Mouse (Mus musculus): ENCODE measurements around the gene 1700001C19Rik. TPM values are rescaled to one million over a fixed set of nuclear protein-coding genes. Genes with fewer than 3 reads are reported as not detected.
"Not testable (repeated sequence)": the region's sequence is repeated elsewhere in the genome, so short reads cannot be mapped to it uniquely, and the experiment has no call there.

1700001C19Rik gene
- total and polyA plus RNA-seq, 2 experiments from 2014 or later: 0.22 to 0.46 TPM

- no peak for DNase-seq (ENCODE audit: low spot score)
- no peak for ATAC-seq (ENCODE audit: low FRiP score)
- Histone ChIP-seq H3K9me3 (ENCODE audit: low read length) (no peaks in the 10 kb centered on the region), H3K4me3 (ENCODE audit: low read depth, low read length) (peak within 1 kb of the TSS; percentile 37), H3K4me2 (ENCODE audit: low read depth, low read length, poor library complexity, severe bottlenecking) (peak within 1 kb of the TSS; percentile 87), H3K9ac (replicated peaks; ENCODE audit: low read length, poor library complexity, severe bottlenecking) (peak within 1 kb of the TSS; percentile 5; the same call in 1 of the 2 replicates), H3K4me1 (ENCODE audit: insufficient read depth, low read length) (peaks cover 8% of the 10 kb centered on the region; the same call in 1 of the 2 replicates), H3K27me3 (ENCODE audit: insufficient read depth, low read length) (peaks cover 15% of the 10 kb centered on the region), H3K36me3 (ENCODE audit: insufficient read depth, low read length) (no peaks in the 10 kb centered on the region), H3K27ac (ENCODE audit: low read depth, low read length) (no peak within 1 kb of the TSS)
- no peak for TF ChIP-seq CTCF (IDR thresholded peaks at IDR 0.05)
- 2% methylated on average over 35 of the region's 45 CpGs for WGBS
Observed at GRCm38 (mm10) chr17:47436156-47436906, 845 bp downstream of the 1700001C19Rik start, which contains the start of gene AI661453. Gene AI661453, plus strand, starts transcription at chr17:47436615.

GRCm38 (mm10) chr17:47430815-47431214, 6.4 kb downstream of the 1700001C19Rik start:
- Histone ChIP-seq H3K9me3 (ENCODE audit: low read length) (no peaks in the 10 kb centered on the region), H3K4me1 (ENCODE audit: insufficient read depth, low read length) (0 out of 2 replicates have a peak, but pooled peaks cover 3% of the 10 kb centered on the region), H3K27ac (ENCODE audit: low read depth, low read length) (no peak overlapping the region), H3K36me3 (ENCODE audit: insufficient read depth, low read length) (no peaks in the 10 kb centered on the region), H3K9ac (replicated peaks; ENCODE audit: low read length, poor library complexity, severe bottlenecking) (no peak overlapping the region), H3K4me3 (ENCODE audit: low read depth, low read length) (no peak overlapping the region), H3K4me2 (ENCODE audit: low read depth, low read length, poor library complexity, severe bottlenecking) (no peak overlapping the region), H3K27me3 (ENCODE audit: insufficient read depth, low read length) (no peaks in the 10 kb centered on the region)
- DNase-seq (ENCODE audit: low spot score) (no peak), ATAC-seq (ENCODE audit: low FRiP score) (no peak)
- TF ChIP-seq CTCF (IDR thresholded peaks at IDR 0.05): peak; percentile 54
- WGBS: 68% methylated on average over 5 of the region's 5 CpGs

- H3K4me3 ChIP-seq (ENCODE audit: low read depth, low read length): no peak overlapping the region
- H3K27me3 ChIP-seq (ENCODE audit: insufficient read depth, low read length): no peaks in the 10 kb centered on the region
- 0 out of 2 replicates have a peak, but pooled peaks cover 3% of the 10 kb centered on the region for H3K4me1 ChIP-seq (ENCODE audit: insufficient read depth, low read length)
- WGBS: 8% methylated on average over 8 of the region's 8 CpGs
- peak; percentile 75 for TF ChIP-seq CTCF (IDR thresholded peaks at IDR 0.05)
- H3K4me2 ChIP-seq (ENCODE audit: low read depth, low read length, poor library complexity, severe bottlenecking): 0 out of 2 replicates have a peak overlapping the region, but pooled peaks have one; percentile 12
- ATAC-seq (ENCODE audit: low FRiP score) (peak; percentile 52), DNase-seq (ENCODE audit: low spot score) (peak; percentile 58)
- H3K9me3 ChIP-seq (ENCODE audit: low read length): no peaks in the 10 kb centered on the region
- H3K36me3 ChIP-seq (ENCODE audit: insufficient read depth, low read length): no peaks in the 10 kb centered on the region
- no peak overlapping the region for H3K27ac ChIP-seq (ENCODE audit: low read depth, low read length)
- H3K9ac ChIP-seq (replicated peaks; ENCODE audit: low read length, poor library complexity, severe bottlenecking): no peak overlapping the region
Observed at GRCm38 (mm10) chr17:47428831-47429304, 8.3 kb downstream of the 1700001C19Rik start.

- Histone ChIP-seq H3K27me3 (ENCODE audit: insufficient read depth, low read length) (no peaks in the 10 kb centered on the region), H3K9ac (replicated peaks; ENCODE audit: low read length, poor library complexity, severe bottlenecking) (no peak overlapping the region), H3K4me3 (ENCODE audit: low read depth, low read length) (no peak overlapping the region), H3K4me1 (ENCODE audit: insufficient read depth, low read length) (0 out of 2 replicates have a peak, but pooled peaks cover 3% of the 10 kb centered on the region), H3K27ac (ENCODE audit: low read depth, low read length) (no peak overlapping the region), H3K9me3 (ENCODE audit: low read length) (no peaks in the 10 kb centered on the region), H3K36me3 (ENCODE audit: insufficient read depth, low read length) (no peaks in the 10 kb centered on the region), H3K4me2 (ENCODE audit: low read depth, low read length, poor library complexity, severe bottlenecking) (no peak overlapping the region)
- no peak for DNase-seq (ENCODE audit: low spot score)
- 76% methylated on average over 6 of the region's 6 CpGs for WGBS
- ATAC-seq (ENCODE audit: low FRiP score): no peak
- TF ChIP-seq CTCF (IDR thresholded peaks at IDR 0.05): peak; percentile 32
Observed at GRCm38 (mm10) chr17:47427316-47427715, 9.9 kb downstream of the 1700001C19Rik start.

- Histone ChIP-seq H3K9ac (replicated peaks; ENCODE audit: low read length, poor library complexity, severe bottlenecking) (no peak overlapping the region), H3K4me2 (ENCODE audit: low read depth, low read length, poor library complexity, severe bottlenecking) (no peak overlapping the region), H3K4me1 (ENCODE audit: insufficient read depth, low read length) (0 out of 2 replicates have a peak, but pooled peaks cover 3% of the 10 kb centered on the region), H3K27me3 (ENCODE audit: insufficient read depth, low read length) (no peaks in the 10 kb centered on the region), H3K27ac (ENCODE audit: low read depth, low read length) (no peak overlapping the region), H3K36me3 (ENCODE audit: insufficient read depth, low read length) (no peaks in the 10 kb centered on the region), H3K4me3 (ENCODE audit: low read depth, low read length) (no peak overlapping the region), H3K9me3 (ENCODE audit: low read length) (no peaks in the 10 kb centered on the region)
- WGBS: 75% methylated on average over 6 of the region's 6 CpGs
- DNase-seq (ENCODE audit: low spot score) (no peak), ATAC-seq (ENCODE audit: low FRiP score) (no peak)
- no peak for TF ChIP-seq CTCF (IDR thresholded peaks at IDR 0.05)
Observed at GRCm38 (mm10) chr17:47424186-47424585, 13.0 kb downstream of the 1700001C19Rik start.

GRCm38 (mm10) chr17:47422616-47423015, 14.6 kb downstream of the 1700001C19Rik start:
- not testable (repeated sequence) for H3K4me3 ChIP-seq (ENCODE audit: low read depth, low read length); H3K27ac ChIP-seq (ENCODE audit: low read depth, low read length); ATAC-seq (ENCODE audit: low FRiP score); DNase-seq (ENCODE audit: low spot score); H3K4me2 ChIP-seq (ENCODE audit: low read depth, low read length, poor library complexity, severe bottlenecking); H3K27me3 ChIP-seq (ENCODE audit: insufficient read depth, low read length); H3K4me1 ChIP-seq (ENCODE audit: insufficient read depth, low read length); H3K36me3 ChIP-seq (ENCODE audit: insufficient read depth, low read length); H3K9me3 ChIP-seq (ENCODE audit: low read length); H3K9ac ChIP-seq (replicated peaks; ENCODE audit: low read length, poor library complexity, severe bottlenecking)
- WGBS: 95% methylated on average over 1 of the region's 1 CpGs
